Mouse (Mus musculus): ENCODE measurements around the gene Nfkbia.

The Nfkbia gene

DNA sequence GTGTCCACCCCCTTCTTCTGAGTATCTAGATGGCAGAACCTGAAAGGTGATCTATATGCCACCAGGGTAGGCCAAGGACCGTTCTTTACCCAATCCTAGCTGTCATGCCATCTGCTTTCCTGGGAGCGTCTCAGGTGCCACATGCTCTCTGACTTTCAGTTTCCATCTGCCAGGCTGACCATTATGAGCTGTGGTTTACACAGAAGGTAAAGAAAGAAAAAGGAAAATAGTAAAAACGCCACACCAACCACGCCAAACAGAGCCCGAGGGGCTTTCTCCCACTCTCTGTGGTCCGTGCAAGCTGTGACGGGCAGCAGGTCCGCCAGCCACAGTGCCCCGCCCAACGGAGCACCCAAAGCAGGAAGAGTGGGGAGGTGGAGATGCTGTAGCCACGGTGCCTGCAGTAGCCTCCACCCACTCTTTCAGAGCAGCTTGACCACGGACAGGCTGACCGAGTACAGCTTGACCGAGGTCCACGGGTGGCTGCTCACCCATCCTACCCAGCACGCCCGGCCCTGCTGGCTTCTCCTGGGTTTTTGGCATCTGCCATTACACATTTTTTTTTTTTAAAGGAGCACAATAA lies 27.0 kb downstream of the Nfkbia start:
- DNase-seq: peak; percentile 61

- DNase-seq: peak; percentile 72
Observed at GRCm38 (mm10) chr12:55464846-55465361, 27.5 kb downstream of the Nfkbia start.

- peak; percentile 58 for DNase-seq
Observed at GRCm38 (mm10) chr12:55463992-55464845, 28.2 kb downstream of the Nfkbia start.

DNA sequence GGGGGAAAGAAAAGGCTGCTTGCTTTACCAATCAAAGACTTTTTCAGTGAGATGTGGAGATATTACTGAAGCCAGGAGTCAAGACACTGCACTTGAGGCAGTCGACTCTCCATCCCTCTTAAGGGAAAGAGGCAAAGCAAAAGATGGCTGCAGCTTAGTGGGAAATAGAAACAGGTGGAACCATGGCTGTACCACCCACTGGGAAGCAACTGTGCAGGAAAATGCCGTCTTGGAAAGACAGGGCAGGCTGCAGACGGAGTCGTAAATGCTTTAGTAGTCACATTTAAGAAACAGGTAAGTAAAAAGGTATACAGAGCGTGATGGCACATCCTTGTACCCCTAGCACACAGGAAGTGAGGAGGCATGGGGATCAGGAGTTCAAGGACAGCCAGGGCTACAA lies 29.4 kb downstream of the Nfkbia start:
- no peak for DNase-seq

GRCm38 (mm10) chr12:55462456-55462855 lies 30.0 kb downstream of the Nfkbia start:
- DNase-seq: no peak

DNA sequence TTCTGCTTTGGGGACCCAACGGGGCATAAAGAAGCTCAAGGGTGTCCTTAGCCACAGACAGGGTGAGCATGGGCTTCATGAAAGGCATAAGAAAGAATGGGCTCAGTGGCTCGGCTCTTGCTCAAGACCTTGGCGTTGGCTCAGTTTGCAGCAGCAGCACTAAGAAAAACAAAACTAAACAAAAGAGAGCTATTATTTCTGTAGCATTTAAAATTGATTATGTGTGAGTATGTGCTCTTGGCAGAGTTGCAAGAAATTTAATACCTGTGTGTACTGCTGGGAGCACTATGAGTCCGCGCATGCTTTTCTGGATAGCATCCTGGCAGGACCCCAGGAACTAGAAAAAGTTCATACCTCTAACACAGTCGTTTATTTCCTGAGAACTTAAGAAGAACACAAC lies 30.7 kb downstream of the Nfkbia start:
- DNase-seq: no peak

DNA sequence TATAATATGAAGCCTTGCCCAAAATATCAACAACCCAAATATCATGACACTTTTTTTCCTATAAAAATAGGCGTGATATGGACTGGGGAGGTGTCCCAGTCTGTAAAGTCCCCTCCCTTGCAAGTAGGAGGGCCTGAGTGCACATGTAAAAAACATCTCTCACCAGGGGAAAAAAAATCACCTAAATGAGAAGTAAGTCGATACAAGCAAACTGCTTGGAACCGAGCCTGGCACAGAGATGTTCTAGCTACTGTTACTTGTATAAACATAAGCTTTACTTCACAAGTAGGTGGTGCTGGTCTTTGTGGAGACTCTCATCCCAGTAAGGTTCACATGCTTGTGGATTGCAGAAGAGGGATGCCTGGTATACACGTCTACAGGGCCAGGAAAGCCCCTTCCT lies 31.5 kb downstream of the Nfkbia start:
- DNase-seq: no peak

DNA sequence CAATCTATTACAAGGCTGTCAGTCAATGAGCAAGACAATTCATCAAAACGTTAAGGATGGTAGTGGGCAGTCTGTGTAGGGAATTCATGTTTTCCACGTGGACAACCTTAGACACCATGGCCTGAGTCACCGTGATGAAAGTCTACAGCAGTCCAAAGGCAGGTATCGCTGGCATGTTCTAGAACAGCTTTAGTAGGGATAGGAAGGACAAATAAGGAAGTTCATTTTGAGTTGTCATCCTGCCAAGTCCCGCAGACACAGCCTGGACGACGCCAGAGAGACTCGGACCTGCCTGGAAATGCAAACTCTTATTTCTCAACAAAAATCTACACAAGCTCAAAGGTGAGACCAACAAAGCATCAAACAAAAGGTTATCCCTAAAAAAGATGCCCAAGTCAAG lies 32.7 kb downstream of the Nfkbia start:
- DNase-seq: no peak

DNA sequence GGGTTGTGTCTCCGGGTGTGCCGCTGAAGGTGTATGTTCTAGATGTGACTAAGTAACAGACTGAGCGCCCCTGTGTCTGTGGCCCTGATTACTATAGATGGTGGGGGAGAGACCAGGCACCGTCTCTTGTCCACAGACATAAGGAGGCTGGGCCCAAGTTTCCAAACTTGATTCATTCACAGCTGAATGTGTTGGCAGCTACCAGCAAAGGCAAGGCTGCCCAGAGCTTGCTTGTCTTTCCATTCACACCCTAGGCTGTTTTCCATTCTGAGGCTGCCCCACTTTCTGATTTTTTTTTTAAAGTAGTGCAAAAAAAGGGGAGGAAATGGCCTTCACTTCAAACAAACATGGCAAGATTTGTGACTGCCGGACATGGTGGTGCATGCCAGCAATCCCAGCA lies 35.6 kb downstream of the Nfkbia start:
- no peak for DNase-seq

GRCm38 (mm10) chr12:55456136-55456535 lies 36.3 kb downstream of the Nfkbia start:
- DNase-seq: no peak

GRCm38 (mm10) chr12:55455206-55455605 lies 37.2 kb downstream of the Nfkbia start:
- DNase-seq: no peak

- DNase-seq: no peak
Observed at GRCm38 (mm10) chr12:55453924-55454323, 38.5 kb downstream of the Nfkbia start.

GRCm38 (mm10) chr12:55452839-55453238 lies 39.6 kb downstream of the Nfkbia start:
- DNase-seq: no peak

GRCm38 (mm10) chr12:55450421-55450820 lies 42.0 kb downstream of the Nfkbia start:
- peak; percentile 45 for DNase-seq

GRCm38 (mm10) chr12:55449048-55449447 lies 43.4 kb downstream of the Nfkbia start:
- DNase-seq: no peak

- DNase-seq: no peak
Observed at GRCm38 (mm10) chr12:55448457-55448856, 44.0 kb downstream of the Nfkbia start.

DNA sequence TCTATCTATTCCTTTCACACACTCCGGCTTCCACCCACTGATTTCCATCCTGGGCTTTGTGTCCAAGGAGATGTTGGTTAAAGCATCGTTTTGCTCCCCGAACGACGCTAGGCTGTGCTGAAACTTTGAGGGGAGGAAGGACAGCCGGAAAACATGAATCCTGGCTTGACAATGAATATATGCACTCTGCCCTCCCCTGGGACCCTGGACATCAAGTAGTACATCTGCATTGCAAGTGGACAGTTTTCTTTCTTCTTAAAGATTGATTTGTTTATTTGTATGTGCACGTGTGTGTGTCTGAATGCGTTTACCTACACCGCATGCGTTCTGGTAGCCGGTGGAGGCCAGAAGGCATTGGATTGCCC lies 45.1 kb downstream of the Nfkbia start:
- DNase-seq: no peak

DNA sequence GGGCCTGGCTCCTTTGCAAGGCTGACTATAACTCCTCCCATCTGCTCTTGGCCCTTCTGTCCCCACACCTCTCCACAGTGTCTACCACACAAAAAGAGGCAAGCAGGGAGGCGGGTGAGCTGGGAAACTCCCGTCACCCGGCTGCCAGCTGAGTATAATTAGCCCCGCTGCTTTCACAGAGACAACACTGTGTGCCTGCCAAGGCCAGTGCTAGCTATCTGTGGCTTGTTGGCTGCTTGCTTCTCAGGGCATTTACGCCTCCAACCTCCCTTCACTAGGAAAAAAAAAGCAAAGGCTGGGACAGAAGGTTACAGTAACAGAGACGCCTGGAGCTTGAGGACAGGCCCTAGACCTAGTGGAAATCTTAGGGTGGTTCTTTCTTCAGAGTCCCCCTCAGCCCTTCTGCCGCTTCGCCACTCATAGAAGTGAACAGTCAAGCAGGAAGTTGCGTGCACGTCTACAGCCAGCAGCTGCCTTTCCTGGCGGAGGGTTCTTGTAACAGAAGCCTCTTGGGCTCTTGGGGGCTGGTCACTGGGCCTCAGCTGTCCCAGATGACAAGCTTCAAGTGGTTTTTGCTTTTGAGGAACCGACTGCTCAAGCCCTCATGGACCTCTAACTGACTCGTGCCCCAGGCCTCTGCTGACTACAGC lies 45.6 kb downstream of the Nfkbia start:
- peak; percentile 75 for DNase-seq

DNA sequence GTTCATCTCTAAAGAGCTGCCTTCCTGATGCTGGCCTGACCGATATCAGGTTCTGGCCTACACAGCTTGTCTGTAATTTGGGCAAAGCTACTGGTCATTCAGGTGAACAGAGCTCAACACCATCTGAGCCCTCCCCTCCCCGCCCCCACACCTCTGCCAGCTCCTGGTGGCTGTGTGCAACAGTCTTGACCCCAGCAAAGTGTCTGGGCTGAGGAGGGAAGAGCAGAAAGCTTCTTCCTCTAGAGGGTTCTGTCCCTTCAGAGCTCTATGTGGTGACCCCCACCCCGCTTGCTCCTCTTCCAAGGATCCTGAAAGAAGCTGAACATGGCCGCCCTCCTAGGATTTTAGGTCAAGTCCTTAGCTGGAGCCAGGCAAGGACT lies 46.1 kb downstream of the Nfkbia start:
- DNase-seq: no peak

GRCm38 (mm10) chr12:55445583-55445982 lies 46.9 kb downstream of the Nfkbia start:
- DNase-seq: no peak

GRCm38 (mm10) chr12:55444031-55444451 lies 48.4 kb downstream of the Nfkbia start:
- peak; percentile 62 for DNase-seq

- DNase-seq: peak; percentile 66
Observed at GRCm38 (mm10) chr12:55442861-55443850, 49.3 kb downstream of the Nfkbia start.

GRCm38 (mm10) chr12:55442245-55442644 lies 50.2 kb downstream of the Nfkbia start:
- DNase-seq: no peak

Data from thymus, postnatal 4 days (tissue).